Mouse (Mus musculus) MEL (cell line): Measurements from ENCODE around the gene Vat1. TPM values are rescaled to one million over a fixed set of nuclear protein-coding genes. Genes with fewer than 3 reads are reported as not detected.
A peak's percentile ranks its signal among the peaks of the same experiment; 100 is the strongest.

ENCODE experiments used
- DNase-seq: peaks from one replicate; pipeline ENCODE4 v3.0.0; 2011; ENCODE audit warnings: low read depth, low spot score
- H3K27ac ChIP-seq: 2 replicates; pipeline ENCODE4 v1.5.1; 2012; ENCODE audit warnings: low read depth, mild to moderate bottlenecking, control low read depth, low read length, moderate library complexity; ENCODE audit not compliant: control insufficient read depth
- H3K27me3 ChIP-seq, 2 experiments: fragments of 150-350 bp in 1 of 2; sonication (generic) in 1 of 2; 2 replicates each; pipeline ENCODE4 v1.6.1; 2012; ENCODE audit warnings: low read length in 2 of 2, mild to moderate bottlenecking in 2 of 2, improper control_type of control experiment in 1 of 2, moderate library complexity in 1 of 2; ENCODE audit not compliant: insufficient read depth in 2 of 2, control insufficient read depth in 1 of 2
- H3K36me3 ChIP-seq, 2 experiments: 2 replicates each; pipeline ENCODE4 v1.6.1; 2012 to 2014; ENCODE audit warnings: low read length in 2 of 2, improper control_type of control experiment in 1 of 2, inconsistent platforms in 1 of 2, mild to moderate bottlenecking in 1 of 2; ENCODE audit not compliant: insufficient read depth in 2 of 2, control insufficient read depth in 1 of 2
- H3K4me1 ChIP-seq, 2 experiments: fragments of 150-350 bp in 1 of 2; sonication (generic) in 1 of 2; 2 replicates each; pipeline ENCODE4 v1.6.1; 2012; ENCODE audit warnings: low read length in 2 of 2, improper control_type of control experiment in 1 of 2, mild to moderate bottlenecking in 1 of 2; ENCODE audit not compliant: insufficient read depth in 2 of 2, control insufficient read depth in 1 of 2
- H3K4me3 ChIP-seq, 2 experiments: fragments of 150-350 bp in 1 of 2; sonication (generic) in 1 of 2; 2 replicates each; pipeline ENCODE4 v1.5.1; 2012; ENCODE audit warnings: low read depth in 2 of 2, low read length in 2 of 2, mild to moderate bottlenecking in 2 of 2, moderate library complexity in 2 of 2, control low read depth in 1 of 2, improper control_type of control experiment in 1 of 2; ENCODE audit not compliant: control insufficient read depth in 1 of 2, insufficient read depth in 1 of 2
- H3K79me2 ChIP-seq: 2 replicates; pipeline ENCODE4 v1.6.1; 2012; ENCODE audit warnings: mild to moderate bottlenecking, low read length, moderate library complexity; ENCODE audit not compliant: control insufficient read depth, poor library complexity, insufficient read depth
- H3K9ac ChIP-seq: 2 replicates; pipeline ENCODE4 v1.6.1; 2012; ENCODE audit warnings: low read depth, mild to moderate bottlenecking, control low read depth, low read length, moderate library complexity; ENCODE audit not compliant: control insufficient read depth, poor library complexity, severe bottlenecking
- H3K9me3 ChIP-seq: fragments of 150-350 bp; sonication (generic); replicated peaks from 2 replicates; pipeline ENCODE4 v1.6.1; 2012; ENCODE audit warnings: mild to moderate bottlenecking, low read length, improper control_type of control experiment, moderate library complexity; ENCODE audit not compliant: insufficient read depth
- BHLHE40 ChIP-seq: IDR thresholded peaks from 2 replicates; pipeline ENCODE4 v1.6.1; 2012; ENCODE audit warnings: low read depth, mild to moderate bottlenecking, inconsistent platforms, low read length, improper control_type of control experiment, borderline replicate concordance
- CHD1 ChIP-seq: IDR thresholded peaks from 2 replicates; pipeline ENCODE4 v1.6.1; 2012; ENCODE audit warnings: low read depth, mild to moderate bottlenecking, inconsistent platforms, low read length, improper control_type of control experiment
- CHD2 ChIP-seq: IDR thresholded peaks from 2 replicates; pipeline ENCODE4 v1.6.1; 2011; ENCODE audit warnings: low read length, improper control_type of control experiment
- CTCF ChIP-seq, 3 experiments: IDR thresholded peaks in 2 of 3; conservative IDR thresholded peaks in 1 of 3; 2 replicates each; pipeline ENCODE4 v1.5.1; 2011 to 2012; ENCODE audit warnings: low read length in 3 of 3, low read depth in 2 of 3, mild to moderate bottlenecking in 2 of 3, improper control_type of control experiment in 1 of 3, inconsistent platforms in 1 of 3, mixed read lengths in 1 of 3, moderate library complexity in 1 of 3; ENCODE audit not compliant: control insufficient read depth in 1 of 3, insufficient read depth in 1 of 3, poor library complexity in 1 of 3, severe bottlenecking in 1 of 3
- E2F4 ChIP-seq: IDR thresholded peaks from 2 replicates; pipeline ENCODE4 v1.6.1; 2011; ENCODE audit warnings: low read depth, low read length, improper control_type of control experiment, borderline replicate concordance
- ELF1 ChIP-seq: IDR thresholded peaks from 2 replicates; pipeline ENCODE4 v1.6.1; 2014; ENCODE audit warnings: low read depth, mild to moderate bottlenecking, inconsistent platforms, low read length, improper control_type of control experiment, moderate library complexity
- EP300 ChIP-seq, 2 experiments: IDR thresholded peaks; 2 replicates each; pipeline ENCODE4 v1.6.1; 2011; ENCODE audit warnings: improper control_type of control experiment in 2 of 2, low read length in 2 of 2, low read depth in 1 of 2, mild to moderate bottlenecking in 1 of 2
- ETS1 ChIP-seq: IDR thresholded peaks from 2 replicates; pipeline ENCODE4 v1.6.1; 2012; ENCODE audit warnings: low read depth, mild to moderate bottlenecking, inconsistent platforms, low read length, improper control_type of control experiment, moderate library complexity
- GABPA ChIP-seq: IDR thresholded peaks from 2 replicates; pipeline ENCODE4 v1.6.1; 2012; ENCODE audit warnings: low read depth, mild to moderate bottlenecking, inconsistent platforms, low read length, improper control_type of control experiment, moderate library complexity
- GATA1 ChIP-seq: IDR thresholded peaks from 2 replicates; pipeline ENCODE4 v1.6.1; 2011; ENCODE audit warnings: low read depth, low read length, improper control_type of control experiment
- HCFC1 ChIP-seq: IDR thresholded peaks from 2 replicates; pipeline ENCODE4 v1.6.1; 2012; ENCODE audit warnings: low read depth, mild to moderate bottlenecking, inconsistent platforms, low read length, improper control_type of control experiment, moderate library complexity
- MAX ChIP-seq: IDR thresholded peaks from 2 replicates; pipeline ENCODE4 v1.6.1; 2011; ENCODE audit warnings: low read length, improper control_type of control experiment
- MEF2A ChIP-seq: IDR thresholded peaks from 2 replicates; pipeline ENCODE4 v1.6.1; 2014; ENCODE audit warnings: low read depth, mild to moderate bottlenecking, inconsistent platforms, low read length, improper control_type of control experiment; ENCODE audit not compliant: poor library complexity, insufficient replicate concordance, severe bottlenecking; ENCODE audit errors: extremely low read depth
- MXI1 ChIP-seq: IDR thresholded peaks from 2 replicates; pipeline ENCODE4 v1.6.1; 2011; ENCODE audit warnings: mild to moderate bottlenecking, low read depth, low read length, improper control_type of control experiment
- MYB ChIP-seq: IDR thresholded peaks from 2 replicates; pipeline ENCODE4 v1.6.1; 2011; ENCODE audit warnings: mild to moderate bottlenecking, low read depth, low read length, improper control_type of control experiment
- MYC ChIP-seq: IDR thresholded peaks from 2 replicates; pipeline ENCODE4 v1.6.1; 2011; ENCODE audit warnings: low read depth, mild to moderate bottlenecking, low read length, improper control_type of control experiment, moderate library complexity
- NELFE ChIP-seq: IDR thresholded peaks from 2 replicates; pipeline ENCODE4 v1.6.1; 2011; ENCODE audit warnings: low read depth, low read length, improper control_type of control experiment
- NRF1 ChIP-seq: IDR thresholded peaks from 2 replicates; pipeline ENCODE4 v1.6.1; 2014; ENCODE audit warnings: low read depth, mild to moderate bottlenecking, inconsistent platforms, low read length, improper control_type of control experiment, moderate library complexity; ENCODE audit not compliant: poor library complexity, insufficient read depth, severe bottlenecking
- POLR2A ChIP-seq, 2 experiments: IDR thresholded peaks; 2 replicates each; pipeline ENCODE4 v1.6.1; 2011 to 2012; ENCODE audit warnings: low read length in 2 of 2, mild to moderate bottlenecking in 2 of 2, control low read depth in 1 of 2, improper control_type of control experiment in 1 of 2, low read depth in 1 of 2, moderate library complexity in 1 of 2; ENCODE audit not compliant: control insufficient read depth in 1 of 2, insufficient read depth in 1 of 2, poor library complexity in 1 of 2
- POLR2AphosphoS2 ChIP-seq: IDR thresholded peaks from 2 replicates; pipeline ENCODE4 v1.6.1; 2011; ENCODE audit warnings: low read length, improper control_type of control experiment
- POLR2AphosphoS5 ChIP-seq: IDR thresholded peaks from 2 replicates; pipeline ENCODE4 v1.6.1; 2012; ENCODE audit warnings: low read depth, borderline replicate concordance, mild to moderate bottlenecking, inconsistent platforms, low read length, moderate library complexity, mixed read lengths
- RAD21 ChIP-seq: IDR thresholded peaks from 2 replicates; pipeline ENCODE4 v1.6.1; 2011; ENCODE audit warnings: mild to moderate bottlenecking, low read depth, low read length, improper control_type of control experiment
- RCOR1 ChIP-seq: IDR thresholded peaks from 2 replicates; pipeline ENCODE4 v1.6.1; 2012; ENCODE audit warnings: low read depth, mild to moderate bottlenecking, inconsistent platforms, low read length, improper control_type of control experiment
- SIN3A ChIP-seq: IDR thresholded peaks from 2 replicates; pipeline ENCODE4 v1.6.1; 2012; ENCODE audit warnings: low read length, improper control_type of control experiment, inconsistent platforms
- SMC3 ChIP-seq: IDR thresholded peaks from 2 replicates; pipeline ENCODE4 v1.6.1; 2011; ENCODE audit warnings: low read depth, low read length, improper control_type of control experiment
- TAL1 ChIP-seq: IDR thresholded peaks from 2 replicates; pipeline ENCODE4 v1.6.1; 2012; ENCODE audit warnings: mild to moderate bottlenecking, inconsistent platforms, low read length, moderate library complexity, mixed read lengths
- TBP ChIP-seq: IDR thresholded peaks from 2 replicates; pipeline ENCODE4 v1.8.0; 2011; ENCODE audit warnings: low read depth, low read length, improper control_type of control experiment
- TCF12 ChIP-seq: IDR thresholded peaks from 2 replicates; pipeline ENCODE4 v1.6.1; 2014; ENCODE audit warnings: low read depth, mild to moderate bottlenecking, inconsistent platforms, low read length, improper control_type of control experiment, moderate library complexity
- UBTF ChIP-seq: IDR thresholded peaks from 2 replicates; pipeline ENCODE4 v1.6.1; 2012; ENCODE audit warnings: low read depth, mild to moderate bottlenecking, inconsistent platforms, low read length, improper control_type of control experiment, moderate library complexity, borderline replicate concordance; ENCODE audit not compliant: insufficient read depth
- USF1 ChIP-seq: IDR thresholded peaks from 2 replicates; pipeline ENCODE4 v1.6.1; 2014; ENCODE audit warnings: low read depth, mild to moderate bottlenecking, inconsistent platforms, low read length, improper control_type of control experiment, moderate library complexity
- ZC3H11A ChIP-seq: IDR thresholded peaks from 2 replicates; pipeline ENCODE4 v1.6.1; 2012; ENCODE audit warnings: low read depth, mild to moderate bottlenecking, inconsistent platforms, low read length, improper control_type of control experiment
- ZKSCAN1 ChIP-seq: IDR thresholded peaks from 2 replicates; pipeline ENCODE4 v1.6.1; 2012; ENCODE audit warnings: low read depth, mild to moderate bottlenecking, inconsistent platforms, low read length, improper control_type of control experiment, moderate library complexity
- ZMIZ1 ChIP-seq: IDR thresholded peaks from 2 replicates; pipeline ENCODE4 v1.6.1; 2012; ENCODE audit warnings: low read depth, mild to moderate bottlenecking, inconsistent platforms, low read length, improper control_type of control experiment, moderate library complexity
- polyA plus RNA-seq, 2 experiments: library from polyadenylated mRNA; stranded (reverse) in 1 of 2; unstranded in 1 of 2; fragments of >175 nt in 1 of 2; fragments of >200 nt in 1 of 2; gene quantifications; 2 replicates each; pipeline versions ENCODE4 v1.2.1 to v1.2.4; 2012; ENCODE audit warnings: low replicate concordance in 2 of 2, low read depth in 1 of 2; ENCODE audit not compliant: insufficient read length in 2 of 2, insufficient read depth in 1 of 2, missing spikeins in 1 of 2
- total RNA-seq: library from RNA; depleted of rRNA; stranded (reverse); fragments of 300-350 nt; gene quantifications from 2 replicates; pipeline ENCODE4 v1.2.3, GENCODE M21; 2012

Vat1 gene
- total and polyA plus RNA-seq, 3 experiments = 43.9 to 125 TPM; not detected in 1

GRCm38 (mm10) chr11:101448274-101448746, 17.7 kb downstream of the Vat1 start, which contains the start of gene Ifi35:
Gene Ifi35, plus strand, starts transcription at chr11:101448407.
- Histone ChIP-seq H3K4me3 (peak within 1 kb of the TSS; percentile 87 to 88), H3K9ac (peak within 1 kb of the TSS; percentile 86), H3K27me3 (no peaks in the 10 kb centered on the region), H3K4me1 (peaks cover 21 to 45% of the 10 kb centered on the region in 2 experiments), H3K36me3 (peaks cover 16 to 42% of the 10 kb centered on the region in 2 experiments), H3K9me3 (no peaks in the 10 kb centered on the region), H3K79me2 (peaks cover 19% of the 10 kb centered on the region), H3K27ac (peak within 1 kb of the TSS; percentile 96)
- TF ChIP-seq POLR2AphosphoS2 (peak; percentile 89), BHLHE40 (0 out of 2 replicates have a peak, but pooled peaks have one; percentile 28), TAL1 (no peak), RAD21 (no peak), TBP (peak; percentile 80), E2F4 (peak; percentile 4; the same call in 1 of the 2 replicates), GATA1 (no peak), RCOR1 (no peak; the same call in 1 of the 2 replicates), CHD2 (no peak), SMC3 (no peak), ZMIZ1 (peak; percentile 89), CTCF (IDR thresholded peaks at IDR 0.05 in 2 of 3, conservative IDR thresholded peaks at IDR 0.05 in 1 of 3; ENCODE audit: control insufficient read depth in 1 of 3, insufficient read depth in 1 of 3, low read depth in 2 of 3, low read length in 3 of 3, poor library complexity in 1 of 3, severe bottlenecking in 1 of 3) (no peak), UBTF (no peak), ETS1 (peak; percentile 95), EP300 (IDR thresholded peaks at IDR 0.05; ENCODE audit: low read depth in 1 of 2, low read length in 2 of 2) (peak in 1 of 2 experiments; percentile 11; a peak in 2 of 4 replicates), POLR2A (IDR thresholded peaks at IDR 0.05; ENCODE audit: control insufficient read depth in 1 of 2, insufficient read depth in 1 of 2, low read depth in 1 of 2, low read length in 2 of 2, poor library complexity in 1 of 2) (peak; percentile 87 to 96), MYB (no peak), TCF12 (peak; percentile 58), NELFE (peak; percentile 91), ZKSCAN1 (no peak), USF1 (peak; percentile 53; the same call in 1 of the 2 replicates), ZC3H11A (no peak), HCFC1 (peak; percentile 73), MEF2A (no peak), SIN3A (peak; percentile 98), MAX (peak; percentile 88), MYC (peak; percentile 86), CHD1 (no peak), NRF1 (peak; percentile 24; the same call in 1 of the 2 replicates), MXI1 (peak; percentile 98), ELF1 (0 out of 2 replicates have a peak, but pooled peaks have one; percentile 19), GABPA (no peak), POLR2AphosphoS5 (0 out of 2 replicates have a peak, but pooled peaks have one; percentile 50)
- DNase-seq = peak; percentile 98
